Mouse (Mus musculus) left cerebral cortex, adult 18-20 months (tissue): ENCODE measurements around the gene Psmb3. TPM values are rescaled to one million over a fixed set of nuclear protein-coding genes. Genes with fewer than 3 reads are reported as not detected.
A peak's percentile ranks its signal among the peaks of the same experiment; 100 is the strongest.

Experiments used
- DNase-seq, 2 experiments: peaks; one replicate each; pipeline ENCODE4 v3.0.0; 2021 to 2022; ENCODE audit warnings: low spot score in 2 of 2, mixed read lengths in 1 of 2
- microRNA-seq, 2 experiments: library from miRNA; unstranded; fragments of <30 nt; microRNA quantifications; one replicate each; pipeline ENCODE4 v1.2.0; 2021
- total RNA-seq, 2 experiments: library from RNA; stranded (reverse); gene quantifications; 2 replicates each; pipeline ENCODE4 v1.2.3; 2021

Gene Psmb3
- total RNA-seq, 2 experiments from 2014 or later: 122 to 128 TPM

- peak; percentile 98 for DNase-seq
These were observed 41.6 kb downstream of the Psmb3 start for GRCm38 (mm10) chr11:97744718-97745330.

GRCm38 (mm10) chr11:97745331-97745721 is 42.1 kb downstream of the Psmb3 start:
- no peak for DNase-seq

GRCm38 (mm10) chr11:97747773-97748172 is 44.6 kb downstream of the Psmb3 start:
- no peak for DNase-seq

GRCm38 (mm10) chr11:97748496-97748895 is 45.3 kb downstream of the Psmb3 start:
- no peak for DNase-seq

GRCm38 (mm10) chr11:97753277-97753676 is 50.1 kb downstream of the Psmb3 start:
- DNase-seq: peak; percentile 57 to 75

GRCm38 (mm10) chr11:97758125-97758524 is 54.9 kb downstream of the Psmb3 start:
- DNase-seq: no peak

- no peak for DNase-seq
These were observed 55.7 kb downstream of the Psmb3 start for GRCm38 (mm10) chr11:97758942-97759341.

- DNase-seq: no peak
These were observed 58.4 kb downstream of the Psmb3 start for GRCm38 (mm10) chr11:97761638-97762037.

Small RNA genes within 50 kb of the gene (microRNA-seq; reads per million reads assigned to microRNA genes)
- gene Gm24158: 0 to 0.42 reads per million in 2 experiments
- gene Mir6927: 2.1 to 2.2 reads per million in 2 experiments
- 0 to 0.63 reads per million in 2 experiments for gene Mir8102

Other genes with a start within 250 kb of the Psmb3 start
- not detected for gene 4933428G20Rik, start 203.1 kb upstream of the Psmb3 start, total RNA-seq
- 100 to 1,000 TPM; 246 to 287 TPM for gene Srcin1, start 127.2 kb upstream of the Psmb3 start, total RNA-seq
- 100 to 1,000 TPM; 103 to 109 TPM for gene Epop, start 73.7 kb upstream of the Psmb3 start, total RNA-seq
- gene Mllt6, start 40.0 kb upstream of the Psmb3 start, total RNA-seq: 100 to 1,000 TPM; 135 to 149 TPM
- gene Cisd3, start 17.6 kb upstream of the Psmb3 start, total RNA-seq: 10 to 100 TPM; 54.7 to 57.2 TPM
- 10 to 100 TPM; 32.4 to 35.2 TPM for gene Pcgf2, start 2.9 kb upstream of the Psmb3 start, total RNA-seq
- gene Pip4k2b, start 41.3 kb downstream of the Psmb3 start, total RNA-seq: 100 to 1,000 TPM; 120 to 123 TPM
- gene Cwc25, start 63.2 kb downstream of the Psmb3 start, total RNA-seq: 10 to 100 TPM; 18.7 to 19.9 TPM
- 1 to 10 TPM in 1 of 2 experiments, under 1 TPM in 1; 0.98 to 1.1 TPM for gene 1700001P01Rik, start 72.5 kb downstream of the Psmb3 start, total RNA-seq
- 100 to 1,000 TPM; 351 to 356 TPM for gene Rpl23, start 79.0 kb downstream of the Psmb3 start, total RNA-seq
- 100 to 1,000 TPM; 165 to 168 TPM for gene Lasp1, start 95.6 kb downstream of the Psmb3 start, total RNA-seq
- 10 to 100 TPM; 73.9 to 75.8 TPM for gene B230217C12Rik, start 137.4 kb downstream of the Psmb3 start, total RNA-seq
- gene Fbxo47, start 180.8 kb downstream of the Psmb3 start, total RNA-seq: 1 to 10 TPM; 3.6 to 4.5 TPM